Mouse (Mus musculus) ES-E14 (cell line): ENCODE data around the gene Pgk1.

Experiments
- CHD2 ChIP-seq: IDR thresholded peaks from 2 replicates; pipeline ENCODE4 v1.6.1; 2014; ENCODE audit warnings: mild to moderate bottlenecking, low read depth, low read length, inconsistent platforms
- MAFK ChIP-seq: IDR thresholded peaks from 2 replicates; pipeline ENCODE4 v1.6.1; 2014; ENCODE audit warnings: mild to moderate bottlenecking, low read depth, low read length, inconsistent platforms; ENCODE audit not compliant: insufficient read depth
- ZC3H11A ChIP-seq: IDR thresholded peaks from 2 replicates; pipeline ENCODE4 v1.6.1; 2012; ENCODE audit warnings: low read depth, mild to moderate bottlenecking, inconsistent platforms, low read length, borderline replicate concordance

DNA sequence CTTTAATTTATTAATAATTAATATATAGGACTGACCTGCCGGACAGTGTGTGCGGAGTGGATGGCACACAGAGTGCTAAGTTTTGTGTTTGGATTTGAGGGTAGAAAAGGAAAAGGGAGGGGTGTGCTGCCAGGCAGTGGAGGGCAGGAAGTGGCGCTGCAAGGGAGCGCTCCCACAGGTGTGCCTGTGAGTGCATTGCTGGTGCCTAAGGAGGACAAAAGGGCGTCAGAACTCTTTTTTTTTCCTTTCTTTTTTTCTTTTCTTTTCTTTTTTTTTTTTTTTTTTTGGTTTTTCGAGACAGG, 15.1 kb upstream of the Pgk1 start:
- TF ChIP-seq ZC3H11A (no peak), CHD2 (no peak), MAFK (no peak)
